Mouse (Mus musculus): ENCODE data around the gene Ift81.
A peak's percentile ranks its signal among the peaks of the same experiment; 100 is the strongest.

DNA sequence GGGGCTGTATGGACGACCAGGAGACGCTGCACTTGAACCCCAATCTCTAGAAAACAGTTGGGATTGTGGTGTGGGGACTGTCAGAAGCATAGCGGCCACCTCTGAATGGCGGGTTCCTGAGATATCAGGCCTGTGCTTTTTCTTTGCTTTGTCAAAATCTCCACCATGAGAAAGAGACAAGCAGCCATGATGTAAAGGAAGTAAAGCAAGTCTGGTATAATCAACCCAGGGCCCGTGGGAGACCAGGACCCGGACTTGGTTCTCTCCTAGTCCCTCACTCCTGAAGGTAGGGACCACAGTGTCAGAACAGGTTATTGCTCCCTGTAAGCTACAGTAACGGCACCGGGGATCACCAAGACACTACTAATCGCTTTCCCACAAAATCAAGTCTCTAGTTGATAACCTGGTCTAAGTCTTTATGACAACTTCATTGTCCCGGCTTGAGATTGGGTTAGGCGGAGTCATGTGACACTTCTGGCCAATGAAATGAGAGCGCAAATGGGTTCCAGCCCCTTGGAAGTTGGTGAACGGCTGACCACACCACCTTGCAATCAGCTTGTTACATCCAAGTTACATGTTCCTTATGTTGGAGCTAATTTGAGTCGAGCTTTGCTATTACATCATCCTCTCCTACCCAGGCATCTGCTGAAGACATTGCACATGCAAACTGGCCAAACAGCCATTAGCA lies 11.4 kb upstream of the Ift81 start:
- TF ChIP-seq POLR2AphosphoS2 (IDR thresholded peaks at IDR 0.05; ENCODE audit: insufficient read length, low read depth) (no peak), POLR2A (IDR thresholded peaks at IDR 0.05; ENCODE audit: insufficient read length, low read depth) (no peak), USF1 (IDR thresholded peaks at IDR 0.05; ENCODE audit: low read depth) (no peak), MAX (IDR thresholded peaks at IDR 0.05; ENCODE audit: low read depth) (no peak), TCF12 (IDR thresholded peaks at IDR 0.05; ENCODE audit: insufficient read depth, poor library complexity, severe bottlenecking) (no peak), E2F4 (IDR thresholded peaks at IDR 0.05; ENCODE audit: insufficient read depth) (no peak), TCF3 (IDR thresholded peaks at IDR 0.05; ENCODE audit: insufficient read length, low read depth) (no peak), REST (IDR thresholded peaks at IDR 0.05; ENCODE audit: insufficient read depth, insufficient read length) (no peak), CEBPB (IDR thresholded peaks at IDR 0.05; ENCODE audit: insufficient read depth, poor library complexity, severe bottlenecking) (peak; percentile 89), MYOD1 (IDR thresholded peaks at IDR 0.05; ENCODE audit: control insufficient read depth in 1 of 3, insufficient read length in 2 of 3, low read depth in 2 of 3) (no peak)
